Mouse (Mus musculus) CD4-positive, CD25-positive, alpha-beta regulatory T cell, adult 4 months (primary cell): ENCODE results near the gene Olfr448. TPM values are rescaled to one million over a fixed set of nuclear protein-coding genes. Genes with fewer than 3 reads are reported as not detected.

Experiments
- ATAC-seq: one replicate; pipeline ENCODE4 v1.8.0; 2017
- polyA plus RNA-seq, 2 experiments: library from polyadenylated mRNA; unstranded; fragments of 100-300 nt; shearing (Covaris generic); gene quantifications; one replicate each; pipeline ENCODE4 v1.2.1; 2017

The Olfr448 gene
- not detected for polyA plus RNA-seq

- ATAC-seq, result no peak
Measured at GRCm38 (mm10) chr6:42890141-42890540, at the start of gene Olfr448. TSS of gene Olfr448 (plus strand) at chr6:42890441.

- ATAC-seq, result no peak
Measured at GRCm38 (mm10) chr6:42860222-42860819, 29.9 kb upstream of the Olfr448 start.

DNA sequence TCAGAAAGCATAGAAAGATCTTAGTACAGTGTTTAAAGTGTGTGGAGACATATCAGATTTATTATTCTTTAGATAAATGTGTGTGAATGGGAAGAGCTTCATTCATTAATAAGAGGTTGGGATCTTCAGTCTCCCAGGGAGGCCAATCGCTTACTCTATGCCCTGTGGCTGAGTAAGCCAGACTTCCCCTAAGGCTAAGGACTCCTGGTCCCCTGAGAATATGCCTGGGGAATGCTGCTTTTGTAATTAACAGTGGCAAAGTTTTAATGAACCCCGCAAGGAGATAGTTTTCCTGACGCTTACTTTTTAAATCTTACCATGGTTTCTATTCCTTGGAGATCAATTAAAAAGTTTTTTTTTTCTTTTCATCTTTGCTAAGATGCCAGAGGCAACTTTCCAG, 20.5 kb upstream of the Olfr448 start:
- no peak for ATAC-seq

DNA sequence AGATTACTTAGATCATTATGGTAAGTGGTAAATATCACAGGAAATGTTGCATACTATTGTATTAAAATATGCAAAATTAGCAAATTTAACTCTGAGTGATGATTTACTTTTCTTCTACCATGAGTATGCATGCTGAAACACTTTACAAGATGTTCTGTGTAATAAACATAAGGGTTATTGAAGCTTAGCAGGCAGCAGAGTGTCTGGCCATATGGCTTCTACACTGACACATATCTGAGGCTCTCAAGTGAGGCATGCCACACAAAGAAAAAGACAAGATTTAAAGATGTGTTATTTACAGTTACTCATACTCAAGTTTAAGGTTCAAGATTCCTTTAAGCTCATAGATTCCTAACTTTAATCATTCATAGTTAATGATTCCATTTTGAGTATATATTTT, 13.9 kb upstream of the Olfr448 start:
- no peak for ATAC-seq

- no peak for ATAC-seq
Measured at GRCm38 (mm10) chr6:42900345-42900744, 10.1 kb downstream of the Olfr448 start.

DNA sequence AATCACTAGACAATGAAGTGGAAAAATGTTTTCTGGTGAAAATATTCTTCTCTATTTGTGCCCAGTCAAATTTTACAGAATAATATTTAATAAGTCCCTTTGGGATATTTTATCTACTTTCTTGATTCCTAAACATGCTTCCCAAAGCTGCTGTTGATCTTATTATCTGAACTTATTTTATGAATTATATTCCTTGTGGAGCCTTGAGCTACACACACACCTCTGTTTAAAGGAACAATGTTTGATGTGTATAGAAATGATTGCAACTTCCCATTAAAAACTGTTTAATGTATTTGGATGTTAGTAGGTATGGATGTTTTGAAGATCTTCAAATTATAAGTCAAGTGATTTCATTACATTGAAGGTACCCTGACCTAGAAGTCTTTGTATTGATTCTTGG, 18.3 kb downstream of the Olfr448 start, which contains the start of gene Olfr447:
Gene Olfr447 (plus strand): TSS at position 301 of the 400 bp plus-strand sequence.
- ATAC-seq, result no peak

- ATAC-seq, result no peak
Measured at GRCm38 (mm10) chr6:42921077-42921476, 30.8 kb downstream of the Olfr448 start, which contains the start of gene Olfr446. TSS of gene Olfr446 (plus strand) at chr6:42921377.

Other genes with a start within 250 kb of the Olfr448 start
- gene Tcaf2, start 245.2 kb upstream of the Olfr448 start, polyA plus RNA-seq, result not detected
- not detected for gene Tcaf1, start 180.4 kb upstream of the Olfr448 start, polyA plus RNA-seq
- gene Olfr453, start 151.1 kb upstream of the Olfr448 start, polyA plus RNA-seq, result not detected
- not detected for gene Olfr38, start 134.0 kb upstream of the Olfr448 start, polyA plus RNA-seq
- not detected for gene Olfr452, start 105.3 kb upstream of the Olfr448 start, polyA plus RNA-seq
- gene Olfr450, start 78.5 kb upstream of the Olfr448 start, polyA plus RNA-seq, result not detected
- gene Olfr449, start 56.1 kb upstream of the Olfr448 start, polyA plus RNA-seq, result not detected
- not detected for gene Olfr447, start 18.4 kb downstream of the Olfr448 start, polyA plus RNA-seq
- gene Olfr446, start 30.9 kb downstream of the Olfr448 start, polyA plus RNA-seq, result not detected
- gene Olfr444, start 58.6 kb downstream of the Olfr448 start, polyA plus RNA-seq, result not detected
- not detected for gene Olfr441, start 215.9 kb downstream of the Olfr448 start, polyA plus RNA-seq